8 mouse cellular contexts compared by ENCODE assay signal in the genomic region with DNA sequence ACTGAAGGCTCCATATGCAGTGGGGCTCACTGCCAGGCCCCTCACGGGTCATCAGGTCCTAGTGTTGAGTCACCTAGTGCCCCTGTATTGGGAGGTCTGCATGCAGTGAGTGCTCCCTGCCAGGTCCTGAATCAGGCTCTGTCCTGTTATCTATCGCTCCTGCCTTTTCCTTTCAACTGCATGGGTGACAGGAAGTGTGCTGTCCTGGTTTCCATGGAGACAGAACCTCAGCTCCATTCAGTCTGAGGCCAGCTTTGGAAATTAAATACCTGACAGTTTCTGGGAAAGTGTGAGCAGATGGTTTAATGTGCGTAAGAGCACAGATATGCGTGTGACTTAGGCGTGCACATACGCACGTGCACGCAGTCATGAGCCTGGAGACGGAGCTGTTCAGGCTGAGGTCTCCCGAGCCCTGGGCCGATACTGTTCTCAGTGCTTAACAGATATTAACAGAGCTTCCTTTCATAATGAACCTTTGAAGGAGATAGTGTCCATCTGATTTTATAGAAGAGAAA. TPM values are rescaled to one million over a fixed set of nuclear protein-coding genes. Genes with fewer than 3 reads are reported as not detected.
DNase-seq lines count a peak whose midpoint lies in the region; ATAC-seq and TF ChIP-seq lines count a peak whose summit lies in the region.

No protein-coding gene starts in this region.

- no peak overlapping the region for H3K4me3 ChIP-seq in kidney, embryonic 14.5 days (ENCODE audit: low read length)
- H3K4me3 ChIP-seq in forebrain, embryonic 12.5 days (replicated peaks): no peak overlapping the region
- H3K4me3 ChIP-seq in limb, embryonic 14.5 days (replicated peaks; ENCODE audit: low read length): no peak overlapping the region

- H3K9me3 ChIP-seq in kidney, embryonic 14.5 days (ENCODE audit: control insufficient read depth, low read length): no peaks in the 10 kb centered on the region
- no peaks in the 10 kb centered on the region for H3K9me3 ChIP-seq in forebrain, embryonic 12.5 days
- H3K9me3 ChIP-seq in limb, embryonic 14.5 days (ENCODE audit: control insufficient read depth, low read length): no peaks in the 10 kb centered on the region

- TF ChIP-seq POLR2A in limb, embryonic 14.5 days (IDR thresholded peaks at IDR 0.05; ENCODE audit: borderline replicate concordance, extremely low read depth, insufficient read depth, insufficient read length): no peak

- no peaks in the 10 kb centered on the region for H3K27me3 ChIP-seq in kidney, embryonic 14.5 days (ENCODE audit: control insufficient read depth, insufficient read depth, low read length)
- no peaks in the 10 kb centered on the region for H3K27me3 ChIP-seq in forebrain, embryonic 12.5 days
- H3K27me3 ChIP-seq in limb, embryonic 14.5 days (ENCODE audit: control insufficient read depth, insufficient read depth, low read length): no peaks in the 10 kb centered on the region

- H3K4me1 ChIP-seq in kidney, embryonic 14.5 days (ENCODE audit: control insufficient read depth, insufficient read depth, low read length): peaks cover 44% of the 10 kb centered on the region
- H3K4me1 ChIP-seq in forebrain, embryonic 12.5 days: peaks cover 17% of the 10 kb centered on the region
- H3K4me1 ChIP-seq in limb, embryonic 14.5 days (ENCODE audit: control insufficient read depth, insufficient read depth, low read length): peaks cover 20% of the 10 kb centered on the region

- WGBS in kidney, embryonic 14.5 days: 48% methylated on average over 11 of the region's 11 CpGs
- 61% methylated on average over 11 of the region's 11 CpGs for WGBS in forebrain, embryonic 12.5 days
- WGBS in limb, embryonic 14.5 days: 41% methylated on average over 11 of the region's 11 CpGs

- peak; percentile 34; the same call in 1 of the 2 replicates for ATAC-seq in kidney, embryonic 14.5 days (ENCODE audit: low FRiP score, low TSS enrichment)
- ATAC-seq in forebrain, embryonic 12.5 days (ENCODE audit: low FRiP score): peak; percentile 55; the same call in 1 of the 2 replicates
- peak; percentile 52 for ATAC-seq in limb, embryonic 14.5 days (ENCODE audit: low FRiP score, low read depth)
- no peak for ATAC-seq in megakaryocyte-erythroid progenitor cell, adult 5-6 weeks (replicated peaks; ENCODE audit: low FRiP score, low TSS enrichment, poor library complexity, severe bottlenecking)

- H3K36me3 ChIP-seq in kidney, embryonic 14.5 days (ENCODE audit: control insufficient read depth, insufficient read depth, low read length): no peaks in the 10 kb centered on the region
- H3K36me3 ChIP-seq in forebrain, embryonic 12.5 days (replicated peaks): no peaks in the 10 kb centered on the region
- H3K36me3 ChIP-seq in limb, embryonic 14.5 days (ENCODE audit: control insufficient read depth, insufficient read depth, low read length): peaks cover 10% of the 10 kb centered on the region; the same call in 1 of the 2 replicates

- H3K9ac ChIP-seq in kidney, embryonic 14.5 days (ENCODE audit: low read depth, low read length): no peak overlapping the region
- no peak overlapping the region for H3K9ac ChIP-seq in forebrain, embryonic 12.5 days
- H3K9ac ChIP-seq in limb, embryonic 14.5 days (ENCODE audit: low read depth, low read length, severe bottlenecking): 0 out of 2 replicates have a peak overlapping the region, but pooled peaks have one; percentile 8

- H3K27ac ChIP-seq in kidney, embryonic 14.5 days (ENCODE audit: low read depth, low read length): 0 out of 2 replicates have a peak overlapping the region, but pooled peaks have one; percentile 30
- peak overlapping the region; percentile 50 for H3K27ac ChIP-seq in forebrain, embryonic 12.5 days
- H3K27ac ChIP-seq in limb, embryonic 14.5 days (replicated peaks; ENCODE audit: low read depth, low read length): 0 out of 2 replicates have a peak overlapping the region, but pooled peaks have one; percentile 14

- DNase-seq in kidney, postnatal 36 days: no peak
- DNase-seq in R1 (ENCODE audit: low read depth, low spot score): peak; percentile 63
- no peak for DNase-seq in limb, embryonic 14.5 days (ENCODE audit: low spot score)
- no peak for DNase-seq in adrenal gland, adult 18-20 months (ENCODE audit: low spot score in 2 of 2)
- DNase-seq in urinary bladder, postnatal 4 days (ENCODE audit: low spot score in 2 of 2): no peak

- H3K4me2 ChIP-seq in kidney, embryonic 14.5 days (replicated peaks; ENCODE audit: low read depth, low read length): no peak overlapping the region
- H3K4me2 ChIP-seq in forebrain, embryonic 12.5 days: no peak overlapping the region
- no peak overlapping the region for H3K4me2 ChIP-seq in limb, embryonic 14.5 days (replicated peaks; ENCODE audit: low read depth, low read length, severe bottlenecking)

RNA-seq across cellular contexts. Expression of gene Sept9, which starts 49.3 kb away (rescaled TPM):
- polyA plus RNA-seq in kidney, embryonic 14.5 days (2014; fragmentation: Nextera tagmentation; extraction: Ambion mirVana): 96.6 and 104 TPM in 2 replicates
- polyA plus RNA-seq in forebrain, embryonic 12.5 days (2016; fragmentation: Nextera tagmentation; extraction: Ambion mirVana): 180 and 192 TPM in 2 replicates
- polyA plus RNA-seq in limb, embryonic 14.5 days (2012; rRNA removed): 76.5 and 78.7 TPM in 2 replicates
- 125 and 136 TPM in 2 replicates for polyA plus RNA-seq in limb, embryonic 14.5 days (2014; fragmentation: Nextera tagmentation; extraction: Ambion mirVana)
- total RNA-seq in adrenal gland, adult 18-20 months (2021): 100 to 1,000 TPM; 107 to 123 TPM
- total RNA-seq in megakaryocyte-erythroid progenitor cell, adult 5-6 weeks (2014; fragmentation: Nextera tagmentation): 41.8 and 46.9 TPM in 2 replicates
- 60.5 and 68.2 TPM in 2 replicates for total RNA-seq in megakaryocyte-erythroid progenitor cell, adult 5-6 weeks (2017)
